Mouse (Mus musculus): ENCODE results near the gene Hist1h4i. TPM values are rescaled to one million over a fixed set of nuclear protein-coding genes. Genes with fewer than 3 reads are reported as not detected.

Hist1h4i gene
- polyA plus RNA-seq, 1 experiment from 2014 or later: 44.5 TPM

DNA sequence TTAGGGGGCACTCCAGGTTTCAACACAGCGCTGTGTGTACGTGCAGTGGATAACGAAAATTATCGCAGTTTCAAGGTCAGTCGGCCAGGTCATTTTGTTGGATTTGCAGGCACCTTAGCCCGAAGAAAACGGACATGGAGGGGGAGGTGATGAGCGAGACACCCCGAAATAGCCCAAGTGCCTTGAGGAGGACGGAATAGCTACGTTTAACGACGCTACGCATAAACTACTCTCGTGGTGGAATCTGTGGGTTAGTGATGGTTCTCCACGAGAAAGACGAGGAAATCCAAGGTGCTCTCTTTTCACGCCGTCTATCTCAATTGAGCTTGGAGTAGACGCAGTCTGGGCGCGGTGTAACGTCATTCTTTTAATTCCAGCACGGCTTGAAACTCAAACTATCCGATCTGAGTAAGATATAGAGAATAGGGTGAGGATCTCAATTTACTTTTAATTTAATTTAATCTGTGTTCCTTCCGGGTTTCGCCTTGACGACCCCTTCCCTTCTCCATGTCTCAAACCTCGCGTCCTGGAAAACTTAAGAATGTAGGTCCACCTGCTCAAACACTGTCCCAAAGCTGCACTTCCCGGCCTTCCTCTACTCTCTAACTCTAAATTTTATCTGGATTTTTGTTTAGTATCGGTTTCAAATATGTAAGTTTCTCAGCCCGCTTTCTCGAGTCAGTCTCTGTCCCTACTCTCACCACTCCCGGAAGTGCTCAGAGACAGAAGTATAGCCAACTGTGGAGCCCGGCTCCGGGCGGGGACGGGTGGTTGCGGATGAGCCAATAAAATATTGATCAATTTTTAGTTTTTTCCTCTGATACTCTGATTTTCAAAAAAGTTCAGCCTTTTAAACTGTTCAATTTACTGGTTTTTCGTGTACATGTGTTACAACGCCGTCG is 21.0 kb downstream of the Hist1h4i start:
- no peak for ATAC-seq (ENCODE audit: low FRiP score)
- H3K9ac ChIP-seq: peak overlapping the region; percentile 5; the same call in 1 of the 2 replicates
- H3K9me3 ChIP-seq: no peaks in the 10 kb centered on the region
- H3K4me3 ChIP-seq (replicated peaks): peak overlapping the region; percentile 48
- peaks cover 34% of the 10 kb centered on the region for H3K27me3 ChIP-seq
- H3K4me2 ChIP-seq: peak overlapping the region; percentile 66
- no peak overlapping the region for H3K27ac ChIP-seq
- H3K4me1 ChIP-seq: peaks cover 3% of the 10 kb centered on the region; the same call in 1 of the 2 replicates
- under 1% methylated on average over 44 of the region's 44 CpGs for WGBS
- H3K36me3 ChIP-seq (replicated peaks): no peaks in the 10 kb centered on the region

DNA sequence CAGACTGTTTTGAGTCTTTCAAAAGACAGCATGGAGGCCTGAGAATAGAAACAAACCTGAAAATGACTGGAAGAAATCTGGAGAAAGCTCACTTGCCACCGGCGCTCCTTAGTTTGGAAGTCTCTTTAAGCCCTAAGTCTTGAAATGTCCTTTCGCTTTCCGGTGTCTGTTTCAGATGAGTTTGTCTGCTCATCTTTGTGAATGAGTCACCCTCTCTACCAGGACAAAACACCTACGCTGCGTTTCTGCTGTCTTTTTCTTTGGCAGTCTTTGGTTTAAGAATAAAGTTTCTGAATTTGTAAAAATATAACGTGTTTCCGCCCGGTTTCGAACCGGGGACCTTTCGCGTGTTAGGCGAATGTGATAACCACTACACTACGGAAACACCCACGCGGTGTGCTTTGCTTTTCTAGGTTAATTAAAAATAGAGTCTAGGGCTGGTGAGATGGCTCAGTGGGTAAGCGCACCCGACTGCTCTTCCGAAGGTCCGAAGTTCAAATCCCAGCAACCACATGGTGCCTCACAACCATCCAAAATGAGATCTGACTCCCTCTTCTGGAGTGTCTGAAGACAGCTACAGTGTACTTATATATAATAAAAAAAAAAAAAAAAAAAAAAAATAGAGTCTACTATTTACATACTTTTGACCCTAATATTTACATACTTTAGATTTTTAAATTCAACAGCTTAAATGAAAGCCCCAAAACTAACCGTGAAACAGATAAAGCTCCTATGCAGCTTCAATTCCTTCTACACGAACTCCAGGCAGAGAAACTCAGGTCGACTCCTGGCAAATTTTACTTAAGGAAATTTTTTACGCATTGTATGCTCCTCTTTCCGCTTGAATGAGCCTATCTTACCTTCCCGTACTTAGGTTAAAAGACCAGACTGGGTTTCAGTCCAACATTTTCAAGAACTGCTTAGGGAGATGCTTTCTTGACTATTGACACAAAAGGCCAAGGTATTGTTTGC is 25.4 kb downstream of the Hist1h4i start:
- ATAC-seq (ENCODE audit: low FRiP score): peak; percentile 72
- H3K36me3 ChIP-seq (replicated peaks): no peaks in the 10 kb centered on the region
- 13% methylated on average over 27 of the region's 27 CpGs for WGBS
- H3K9me3 ChIP-seq: no peaks in the 10 kb centered on the region
- peaks cover 66% of the 10 kb centered on the region for H3K27me3 ChIP-seq
- H3K27ac ChIP-seq: no peak overlapping the region
- 0 out of 2 replicates have a peak overlapping the region, but pooled peaks have one; percentile 19 for H3K4me2 ChIP-seq
- peaks cover 6% of the 10 kb centered on the region; the same call in 1 of the 2 replicates for H3K4me1 ChIP-seq
- H3K9ac ChIP-seq: no peak overlapping the region
- H3K4me3 ChIP-seq (replicated peaks): no peak overlapping the region; the same call in 1 of the 2 replicates

DNA sequence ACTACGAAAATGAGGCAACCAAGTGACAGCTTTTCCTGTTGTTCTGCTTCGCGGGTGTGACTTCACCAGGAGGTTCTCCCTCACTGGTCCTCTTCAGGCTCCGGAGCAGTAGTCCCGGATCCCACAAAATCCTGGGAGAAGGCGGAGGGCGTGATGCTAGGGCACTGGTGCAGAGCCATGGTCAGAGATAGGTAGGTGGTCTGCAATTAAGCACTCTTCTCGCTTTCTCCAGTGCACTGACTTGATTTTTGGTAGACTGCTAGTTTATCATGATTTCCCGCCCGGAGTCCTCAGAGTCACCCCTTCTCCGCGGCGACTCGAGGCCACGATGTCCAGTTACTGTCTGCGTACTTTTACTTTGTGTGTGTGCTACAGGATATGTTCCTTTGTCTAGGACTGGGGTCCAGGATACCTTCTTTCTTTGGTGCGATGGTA is 26.7 kb downstream of the Hist1h4i start:
- Histone ChIP-seq H3K9ac (no peak overlapping the region), H3K27me3 (peaks cover 76% of the 10 kb centered on the region), H3K4me1 (0 out of 2 replicates have a peak, but pooled peaks cover 3% of the 10 kb centered on the region), H3K36me3 (replicated peaks) (no peaks in the 10 kb centered on the region), H3K4me3 (replicated peaks) (peak overlapping the region; percentile 8; the same call in 1 of the 2 replicates), H3K27ac (no peak overlapping the region), H3K9me3 (no peaks in the 10 kb centered on the region), H3K4me2 (peak overlapping the region; percentile 28)
- ATAC-seq (ENCODE audit: low FRiP score): peak; percentile 20; the same call in 1 of the 2 replicates
- WGBS: 18% methylated on average over 17 of the region's 17 CpGs

DNA sequence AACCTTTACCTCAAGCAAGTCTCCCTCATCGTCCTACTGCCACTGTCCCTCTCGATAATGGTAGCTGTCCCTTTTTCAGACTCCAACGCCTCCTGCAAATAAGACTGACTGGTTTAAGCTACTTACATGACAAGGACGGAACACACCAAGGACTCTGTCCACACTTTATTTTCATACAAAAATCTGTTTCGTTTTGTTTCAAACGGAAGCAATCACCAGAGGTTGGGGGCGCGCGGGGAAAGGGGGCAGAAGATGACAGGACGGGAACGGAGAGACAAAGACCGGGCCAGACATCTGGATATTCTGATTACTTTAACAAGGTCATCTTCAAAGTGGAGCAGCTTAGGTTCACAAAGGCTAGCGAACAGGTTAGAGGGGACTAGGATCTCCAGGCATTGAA is 27.4 kb downstream of the Hist1h4i start:
- Histone ChIP-seq H3K9ac (no peak overlapping the region), H3K9me3 (no peaks in the 10 kb centered on the region), H3K27me3 (peaks cover 76% of the 10 kb centered on the region), H3K27ac (no peak overlapping the region), H3K4me3 (replicated peaks) (no peak overlapping the region), H3K4me2 (peak overlapping the region; percentile 28), H3K4me1 (0 out of 2 replicates have a peak, but pooled peaks cover 3% of the 10 kb centered on the region), H3K36me3 (replicated peaks) (no peaks in the 10 kb centered on the region)
- no peak for ATAC-seq (ENCODE audit: low FRiP score)
- WGBS: 17% methylated on average over 13 of the region's 13 CpGs

DNA sequence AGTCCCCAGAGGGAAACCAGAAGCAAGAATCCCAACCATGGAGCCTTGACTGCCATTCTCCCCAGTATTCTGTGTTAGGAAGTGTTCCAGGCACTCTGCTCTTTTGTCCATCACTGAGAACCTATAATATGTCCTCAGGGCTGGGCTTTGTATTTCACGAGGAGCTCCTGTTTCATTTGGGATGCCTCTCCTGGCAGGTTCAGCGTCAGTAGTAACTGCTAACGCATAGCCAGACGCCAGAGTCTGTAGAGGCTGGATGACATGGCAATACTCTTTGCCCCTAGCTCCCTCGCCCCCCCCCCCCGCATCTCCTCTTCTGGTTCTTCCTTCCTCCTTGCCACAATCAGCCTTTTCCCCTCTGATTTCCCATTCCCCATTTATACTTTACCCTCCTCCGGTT is 31.5 kb downstream of the Hist1h4i start, which contains the start of gene Prss16:
Gene Prss16, minus strand, starts transcription at position 101 of the 400 bp plus-strand sequence.
- WGBS: 34% methylated on average over 6 of the region's 7 CpGs
- ATAC-seq (ENCODE audit: low FRiP score): no peak
- H3K27ac ChIP-seq: no peak within 1 kb of the TSS

DNA sequence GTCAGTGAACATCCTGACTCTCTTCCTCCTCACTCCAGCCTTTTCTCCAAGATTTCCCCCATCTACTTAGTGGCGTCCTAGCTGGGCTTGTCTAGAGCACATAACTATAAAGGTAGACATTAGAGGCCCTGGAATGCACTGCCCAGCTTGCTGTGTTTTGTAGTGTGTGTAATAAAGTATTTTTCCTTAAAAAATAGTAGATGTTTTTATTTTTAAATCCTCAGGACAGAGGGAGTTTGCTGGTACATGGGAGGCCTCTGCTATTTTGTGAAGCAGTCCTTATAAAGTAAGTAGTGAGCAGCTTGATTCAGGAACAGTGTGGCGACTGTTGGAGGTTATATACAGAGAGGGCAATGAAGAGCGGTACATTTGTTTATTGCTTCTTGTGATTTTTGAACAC is 32.5 kb downstream of the Hist1h4i start:
- Histone ChIP-seq H3K27me3 (peaks cover 90% of the 10 kb centered on the region), H3K9me3 (no peaks in the 10 kb centered on the region), H3K4me3 (replicated peaks) (no peak overlapping the region), H3K4me1 (peaks cover 18% of the 10 kb centered on the region), H3K4me2 (no peak overlapping the region), H3K9ac (no peak overlapping the region), H3K27ac (no peak overlapping the region), H3K36me3 (replicated peaks) (no peaks in the 10 kb centered on the region)
- WGBS: 67% methylated on average over 3 of the region's 3 CpGs
- no peak for ATAC-seq (ENCODE audit: low FRiP score)

More for the DNA sequence above, 31.5 kb downstream of the Hist1h4i start, which contains the start of gene Prss16:
- Histone ChIP-seq H3K4me1 (peaks cover 21% of the 10 kb centered on the region), H3K4me2 (no peak within 1 kb of the TSS), H3K36me3 (replicated peaks) (no peaks in the 10 kb centered on the region), H3K27me3 (peaks cover 90% of the 10 kb centered on the region), H3K4me3 (replicated peaks) (no peak within 1 kb of the TSS), H3K9ac (no peak within 1 kb of the TSS), H3K9me3 (no peaks in the 10 kb centered on the region)

DNA sequence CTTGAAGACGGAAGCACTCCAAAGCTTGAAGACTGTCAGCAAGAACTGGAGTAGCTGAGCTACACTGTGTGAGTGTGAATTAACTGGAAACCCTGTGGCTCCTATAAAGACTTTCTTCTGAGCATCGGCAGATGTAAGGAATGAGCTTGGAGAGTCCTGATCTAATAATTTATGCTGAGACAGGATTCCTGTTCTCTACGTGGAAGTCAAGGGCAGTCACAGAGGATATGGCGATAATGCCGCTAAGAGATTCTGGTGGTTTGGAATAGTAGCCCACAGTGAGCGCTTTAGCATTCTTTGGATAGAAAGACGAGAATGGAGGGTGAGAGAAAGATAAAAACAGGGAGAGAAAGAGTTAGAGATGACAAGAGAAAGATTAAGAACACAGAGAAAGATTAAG is 33.3 kb downstream of the Hist1h4i start:
- no peak overlapping the region for H3K4me3 ChIP-seq (replicated peaks)
- no peak for ATAC-seq (ENCODE audit: low FRiP score)
- H3K36me3 ChIP-seq (replicated peaks): no peaks in the 10 kb centered on the region
- H3K4me1 ChIP-seq: peaks cover 18% of the 10 kb centered on the region
- no peak overlapping the region for H3K9ac ChIP-seq
- no peak overlapping the region for H3K4me2 ChIP-seq
- no peak overlapping the region for H3K27ac ChIP-seq
- H3K9me3 ChIP-seq: no peaks in the 10 kb centered on the region
- H3K27me3 ChIP-seq: peaks cover 96% of the 10 kb centered on the region
- 47% methylated on average over 7 of the region's 7 CpGs for WGBS

DNA sequence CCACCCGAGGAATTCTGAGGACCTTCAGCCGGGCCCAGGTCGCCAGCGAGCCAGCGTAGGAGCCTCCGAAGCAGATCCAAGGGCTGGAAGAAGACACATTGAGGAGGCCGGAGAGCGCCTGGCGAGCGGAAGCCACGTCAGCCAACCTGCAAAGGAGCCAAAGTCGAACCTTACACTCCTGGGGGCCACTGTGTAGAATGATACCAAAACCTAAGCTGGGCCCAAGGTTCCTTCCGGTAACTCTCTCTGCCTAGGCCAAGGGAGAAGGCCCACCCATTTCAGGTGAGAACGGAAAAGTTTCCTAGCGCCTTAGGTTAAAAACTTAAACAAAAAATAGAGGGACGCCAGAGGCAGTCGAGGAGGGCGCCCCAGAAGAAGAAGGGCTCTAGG is 34.0 kb downstream of the Hist1h4i start:
- ATAC-seq (ENCODE audit: low FRiP score): no peak
- Histone ChIP-seq H3K4me2 (peak overlapping the region; percentile 91), H3K9ac (0 out of 2 replicates have a peak overlapping the region, but pooled peaks have one; percentile 2), H3K27ac (no peak overlapping the region), H3K9me3 (no peaks in the 10 kb centered on the region), H3K27me3 (peaks cover 96% of the 10 kb centered on the region), H3K4me1 (peaks cover 18% of the 10 kb centered on the region), H3K4me3 (replicated peaks) (peak overlapping the region; percentile 50), H3K36me3 (replicated peaks) (no peaks in the 10 kb centered on the region)
- WGBS: 1% methylated on average over 18 of the region's 18 CpGs

DNA sequence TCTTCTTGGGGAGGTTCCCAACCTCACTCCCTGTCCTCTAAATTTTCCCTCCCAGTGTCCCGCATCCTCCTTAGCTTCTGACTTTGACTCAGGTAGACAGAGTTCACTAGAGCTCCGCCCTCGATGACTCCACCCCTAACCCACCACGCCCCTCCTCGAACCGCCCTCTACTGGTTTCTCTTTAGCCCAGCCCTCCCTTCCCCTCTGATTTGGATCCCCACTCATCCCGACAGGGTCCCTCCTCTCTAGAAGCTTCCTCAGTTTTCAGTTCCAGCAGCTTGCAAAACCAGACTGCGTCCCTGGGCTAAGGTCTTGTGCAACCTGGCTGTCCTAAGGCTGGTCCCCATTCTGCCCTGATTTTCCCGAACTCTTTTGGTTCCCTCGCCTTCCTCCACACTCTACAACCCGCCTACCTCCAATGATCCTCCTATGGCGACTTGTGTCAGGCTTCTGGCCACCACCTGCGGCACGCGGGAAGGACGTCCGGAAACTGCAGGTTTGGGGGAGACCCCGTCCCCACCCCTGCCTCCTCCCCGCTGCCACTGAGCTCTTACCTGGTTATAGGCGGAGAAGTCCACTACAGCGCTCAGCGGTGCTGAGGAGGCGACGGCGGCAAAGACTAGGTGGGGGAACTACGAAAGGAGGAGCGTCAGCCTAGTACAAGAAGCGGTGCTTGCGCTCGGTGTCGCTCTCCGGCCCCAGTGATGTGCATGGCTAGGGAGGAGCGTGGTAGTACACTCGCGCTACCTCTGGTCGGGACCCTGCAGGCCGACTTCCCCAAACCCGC is 34.6 kb downstream of the Hist1h4i start:
- peaks cover 18% of the 10 kb centered on the region for H3K4me1 ChIP-seq
- peaks cover 99% of the 10 kb centered on the region for H3K27me3 ChIP-seq
- under 1% methylated on average over 38 of the region's 38 CpGs for WGBS
- peak overlapping the region; percentile 50 for H3K4me3 ChIP-seq (replicated peaks)
- H3K27ac ChIP-seq: no peak overlapping the region
- peak overlapping the region; percentile 91 for H3K4me2 ChIP-seq
- H3K9ac ChIP-seq: peak overlapping the region; percentile 46
- no peaks in the 10 kb centered on the region for H3K36me3 ChIP-seq (replicated peaks)
- peak; percentile 82; the same call in 1 of the 2 replicates for ATAC-seq (ENCODE audit: low FRiP score)
- no peaks in the 10 kb centered on the region for H3K9me3 ChIP-seq

DNA sequence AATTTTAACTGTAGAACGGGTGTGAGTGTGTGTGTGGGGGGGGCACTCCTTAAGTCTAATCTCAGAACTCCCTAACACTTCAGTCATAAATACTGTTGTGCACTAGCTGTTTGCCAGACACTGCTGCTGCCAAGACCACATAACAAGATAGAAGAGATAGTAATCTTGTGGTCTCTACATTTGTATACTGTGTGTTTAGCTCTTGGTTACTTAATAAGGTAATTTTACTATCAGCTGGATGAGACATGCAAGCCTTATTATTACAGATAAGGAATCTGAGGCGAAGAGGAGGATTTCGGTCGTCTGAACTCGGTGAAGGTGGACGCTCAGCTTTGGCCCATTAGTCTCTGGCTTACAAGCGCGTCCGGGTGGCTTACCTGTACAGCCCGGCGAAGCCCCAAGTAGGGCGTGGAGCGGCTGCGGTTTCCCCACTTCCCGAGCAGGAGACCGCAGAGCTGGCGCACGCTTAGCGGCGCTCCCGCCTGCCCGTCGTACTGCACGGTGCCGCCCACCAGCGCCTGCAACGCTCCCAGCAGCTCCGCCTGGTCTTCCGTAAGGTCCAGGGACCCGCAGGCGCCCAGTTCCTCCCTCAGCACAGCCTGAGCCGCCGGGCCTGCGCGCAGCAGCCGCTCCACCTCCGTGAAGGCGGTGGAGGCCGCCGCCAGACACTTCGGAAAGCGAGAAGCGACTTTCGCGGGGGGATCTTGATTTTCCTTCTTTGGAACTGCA is 35.4 kb downstream of the Hist1h4i start:
- Histone ChIP-seq H3K9me3 (no peaks in the 10 kb centered on the region), H3K4me2 (peak overlapping the region; percentile 91), H3K27me3 (peaks cover 100% of the 10 kb centered on the region), H3K4me1 (peaks cover 18% of the 10 kb centered on the region), H3K4me3 (replicated peaks) (peak overlapping the region; percentile 50), H3K36me3 (replicated peaks) (no peaks in the 10 kb centered on the region), H3K27ac (no peak overlapping the region), H3K9ac (peak overlapping the region; percentile 46)
- under 1% methylated on average over 45 of the region's 45 CpGs for WGBS
- peak; percentile 83 for ATAC-seq (ENCODE audit: low FRiP score)

DNA sequence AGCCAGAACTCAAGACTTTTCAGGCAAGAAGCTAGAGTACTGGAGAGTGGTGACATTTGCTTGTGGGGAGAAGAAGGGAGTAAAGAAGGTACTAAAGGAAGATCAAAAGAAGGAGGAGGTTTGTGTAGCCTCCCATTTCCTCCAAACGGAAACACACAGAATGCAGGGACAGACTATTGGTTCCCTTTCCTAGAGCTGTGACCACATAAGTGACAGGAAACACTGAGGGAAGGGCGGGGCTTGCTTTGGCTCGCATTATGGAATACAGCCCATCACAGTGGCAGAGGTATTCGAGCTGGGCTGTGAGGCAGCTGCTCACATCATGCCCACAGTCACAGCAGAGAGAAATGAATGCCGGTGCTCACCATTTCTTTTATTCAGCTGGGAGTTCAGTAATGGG is 39.3 kb downstream of the Hist1h4i start:
- no peaks in the 10 kb centered on the region for H3K9me3 ChIP-seq
- H3K4me3 ChIP-seq (replicated peaks): no peak overlapping the region
- H3K4me1 ChIP-seq: peaks cover 20% of the 10 kb centered on the region
- no peak overlapping the region for H3K9ac ChIP-seq
- H3K27me3 ChIP-seq: peaks cover 99% of the 10 kb centered on the region
- H3K27ac ChIP-seq: no peak overlapping the region
- no peaks in the 10 kb centered on the region for H3K36me3 ChIP-seq (replicated peaks)
- no peak overlapping the region for H3K4me2 ChIP-seq
- WGBS: 18% methylated on average over 5 of the region's 5 CpGs
- ATAC-seq (ENCODE audit: low FRiP score): no peak
